Mouse (Mus musculus): ENCODE data around the gene Ptges. TPM values are rescaled to one million over a fixed set of nuclear protein-coding genes. Genes with fewer than 3 reads are reported as not detected.

Ptges gene
- polyA plus RNA-seq, 1 experiment, result 0.56 TPM

DNA sequence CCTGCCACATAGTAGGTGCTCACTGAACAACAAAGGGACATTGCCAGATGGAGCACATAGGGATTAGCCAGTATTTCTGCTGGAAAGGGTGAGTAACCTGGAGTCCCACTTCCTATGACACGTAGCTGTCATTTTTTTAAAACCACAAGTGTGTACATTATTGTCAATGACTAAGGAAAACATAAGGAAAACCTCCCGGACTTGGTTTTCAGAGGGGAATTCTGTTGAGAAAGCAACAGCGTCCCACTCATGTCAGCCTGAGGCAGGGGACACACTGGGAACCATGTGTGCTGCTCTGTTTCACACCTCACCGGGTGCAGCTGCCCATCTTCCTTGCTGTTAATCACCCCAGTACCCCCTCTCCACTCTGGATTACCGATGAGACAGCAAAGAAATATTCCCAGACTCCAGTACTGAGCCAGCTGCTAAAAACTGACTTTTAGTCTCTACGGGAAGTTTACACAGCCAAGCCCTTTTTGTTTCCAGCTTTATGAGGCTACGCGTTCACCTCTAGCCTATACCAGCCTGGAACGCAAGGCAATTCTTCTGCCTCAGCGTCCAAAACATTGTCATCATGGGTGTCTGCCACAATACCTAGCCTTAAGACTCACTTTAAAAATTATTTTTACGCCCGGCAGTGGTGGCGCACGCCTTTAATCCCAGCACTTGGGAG lies 30.1 kb downstream of the Ptges start:
- Histone ChIP-seq H3K36me3 (ENCODE audit: control insufficient read depth, insufficient read depth) (no peaks in the 10 kb centered on the region), H3ac (ENCODE audit: control insufficient read depth, insufficient read length) (no peak overlapping the region), H3K27me3 (ENCODE audit: control insufficient read depth, insufficient read depth, insufficient read length) (no peaks in the 10 kb centered on the region)

DNA sequence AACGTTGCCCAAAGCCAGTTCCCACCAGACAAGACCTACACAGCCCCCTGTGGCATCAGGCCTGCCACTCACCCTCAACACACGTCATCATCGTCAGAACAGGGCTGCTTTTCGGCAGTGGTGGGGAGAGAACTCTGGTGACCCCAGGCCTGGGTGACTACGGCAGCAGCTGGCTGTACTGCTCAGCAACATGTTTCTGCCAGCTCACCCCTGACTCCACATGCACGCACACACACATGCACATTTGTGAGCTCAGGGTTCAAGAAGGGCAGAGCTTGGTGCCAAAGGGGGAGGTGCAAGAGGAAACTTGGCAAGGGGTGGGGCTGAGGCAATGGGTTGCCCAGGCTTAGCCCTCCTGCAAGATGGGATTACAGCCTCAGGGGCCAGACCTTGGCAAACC lies 32.4 kb downstream of the Ptges start:
- H3K4me3 ChIP-seq, result no peak overlapping the region
- no peaks in the 10 kb centered on the region for H3K36me3 ChIP-seq (ENCODE audit: control insufficient read depth, insufficient read depth)
- no peak overlapping the region for H3ac ChIP-seq (ENCODE audit: control insufficient read depth, insufficient read length)
- H3K79me2 ChIP-seq (ENCODE audit: control insufficient read depth, insufficient read depth), result no peaks in the 10 kb centered on the region
- peak overlapping the region; percentile 8 for H3K4me2 ChIP-seq (ENCODE audit: low read depth)
- no peaks in the 10 kb centered on the region for H3K27me3 ChIP-seq (ENCODE audit: control insufficient read depth, insufficient read depth, insufficient read length)
- TF ChIP-seq USF1 (IDR thresholded peaks at IDR 0.05; ENCODE audit: low read depth), result no peak
- peak in 1 of 3 experiments; percentile 37 for TF ChIP-seq MYOD1 (IDR thresholded peaks at IDR 0.05; ENCODE audit: control insufficient read depth in 1 of 3, insufficient read length in 2 of 3, low read depth in 2 of 3)
- no peak for TF ChIP-seq E2F4 (IDR thresholded peaks at IDR 0.05; ENCODE audit: insufficient read depth)

More for the DNA sequence above, 30.1 kb downstream of the Ptges start:
- Histone ChIP-seq H3K4me2 (ENCODE audit: low read depth) (no peak overlapping the region), H3K79me2 (ENCODE audit: control insufficient read depth, insufficient read depth) (no peaks in the 10 kb centered on the region), H3K4me3 (no peak overlapping the region)
- no peak for TF ChIP-seq POLR2AphosphoS2 (IDR thresholded peaks at IDR 0.05; ENCODE audit: insufficient read length, low read depth)
- no peak for TF ChIP-seq POLR2A (IDR thresholded peaks at IDR 0.05; ENCODE audit: insufficient read length, low read depth)
- no peak for TF ChIP-seq MYOG (IDR thresholded peaks at IDR 0.05; ENCODE audit: control insufficient read depth in 1 of 3, insufficient read depth in 1 of 3, insufficient read length in 2 of 3, low read depth in 2 of 3)
- TF ChIP-seq CEBPB (IDR thresholded peaks at IDR 0.05; ENCODE audit: insufficient read depth, poor library complexity, severe bottlenecking), result no peak
- no peak for TF ChIP-seq USF1 (IDR thresholded peaks at IDR 0.05; ENCODE audit: low read depth)
- TF ChIP-seq E2F4 (IDR thresholded peaks at IDR 0.05; ENCODE audit: insufficient read depth), result no peak
- TF ChIP-seq REST (IDR thresholded peaks at IDR 0.05; ENCODE audit: insufficient read depth, insufficient read length), result no peak
- no peak for TF ChIP-seq SRF (IDR thresholded peaks at IDR 0.05; ENCODE audit: control insufficient read depth, insufficient read length, low read depth)
- TF ChIP-seq MYOD1 (IDR thresholded peaks at IDR 0.05; ENCODE audit: control insufficient read depth in 1 of 3, insufficient read length in 2 of 3, low read depth in 2 of 3), result no peak
- TF ChIP-seq TCF3 (IDR thresholded peaks at IDR 0.05; ENCODE audit: insufficient read length, low read depth), result no peak

- Histone ChIP-seq H3K4me3 (no peak overlapping the region), H3K4me2 (ENCODE audit: low read depth) (no peak overlapping the region), H3K36me3 (ENCODE audit: control insufficient read depth, insufficient read depth) (no peaks in the 10 kb centered on the region), H3K79me2 (ENCODE audit: control insufficient read depth, insufficient read depth) (no peaks in the 10 kb centered on the region), H3ac (ENCODE audit: control insufficient read depth, insufficient read length) (no peak overlapping the region), H3K27me3 (ENCODE audit: control insufficient read depth, insufficient read depth, insufficient read length) (no peaks in the 10 kb centered on the region)
- no peak for TF ChIP-seq MYOG (IDR thresholded peaks at IDR 0.05; ENCODE audit: control insufficient read depth in 1 of 3, insufficient read depth in 1 of 3, insufficient read length in 2 of 3, low read depth in 2 of 3)
- no peak for TF ChIP-seq USF1 (IDR thresholded peaks at IDR 0.05; ENCODE audit: low read depth)
- TF ChIP-seq SRF (IDR thresholded peaks at IDR 0.05; ENCODE audit: control insufficient read depth, insufficient read length, low read depth), result no peak
- no peak for TF ChIP-seq MAX (IDR thresholded peaks at IDR 0.05; ENCODE audit: low read depth)
- no peak for TF ChIP-seq POLR2AphosphoS2 (IDR thresholded peaks at IDR 0.05; ENCODE audit: insufficient read length, low read depth)
- TF ChIP-seq E2F4 (IDR thresholded peaks at IDR 0.05; ENCODE audit: insufficient read depth), result no peak
- no peak for TF ChIP-seq TCF3 (IDR thresholded peaks at IDR 0.05; ENCODE audit: insufficient read length, low read depth)
- TF ChIP-seq CEBPB (IDR thresholded peaks at IDR 0.05; ENCODE audit: insufficient read depth, poor library complexity, severe bottlenecking), result no peak
- no peak for TF ChIP-seq REST (IDR thresholded peaks at IDR 0.05; ENCODE audit: insufficient read depth, insufficient read length)
- TF ChIP-seq POLR2A (IDR thresholded peaks at IDR 0.05; ENCODE audit: insufficient read length, low read depth), result no peak
Observed at GRCm38 (mm10) chr2:30893946-30894345, 35.7 kb downstream of the Ptges start.

GRCm38 (mm10) chr2:30893399-30893798 lies 36.3 kb downstream of the Ptges start:
- no peak for TF ChIP-seq TCF3 (IDR thresholded peaks at IDR 0.05; ENCODE audit: insufficient read length, low read depth)
- no peak for TF ChIP-seq MYOD1 (IDR thresholded peaks at IDR 0.05; ENCODE audit: control insufficient read depth in 1 of 3, insufficient read length in 2 of 3, low read depth in 2 of 3)
- no peak for TF ChIP-seq POLR2A (IDR thresholded peaks at IDR 0.05; ENCODE audit: insufficient read length, low read depth)
- Histone ChIP-seq H3K4me2 (ENCODE audit: low read depth) (no peak overlapping the region), H3K4me3 (no peak overlapping the region), H3ac (ENCODE audit: control insufficient read depth, insufficient read length) (no peak overlapping the region), H3K36me3 (ENCODE audit: control insufficient read depth, insufficient read depth) (no peaks in the 10 kb centered on the region), H3K79me2 (ENCODE audit: control insufficient read depth, insufficient read depth) (no peaks in the 10 kb centered on the region), H3K27me3 (ENCODE audit: control insufficient read depth, insufficient read depth, insufficient read length) (no peaks in the 10 kb centered on the region)

DNA sequence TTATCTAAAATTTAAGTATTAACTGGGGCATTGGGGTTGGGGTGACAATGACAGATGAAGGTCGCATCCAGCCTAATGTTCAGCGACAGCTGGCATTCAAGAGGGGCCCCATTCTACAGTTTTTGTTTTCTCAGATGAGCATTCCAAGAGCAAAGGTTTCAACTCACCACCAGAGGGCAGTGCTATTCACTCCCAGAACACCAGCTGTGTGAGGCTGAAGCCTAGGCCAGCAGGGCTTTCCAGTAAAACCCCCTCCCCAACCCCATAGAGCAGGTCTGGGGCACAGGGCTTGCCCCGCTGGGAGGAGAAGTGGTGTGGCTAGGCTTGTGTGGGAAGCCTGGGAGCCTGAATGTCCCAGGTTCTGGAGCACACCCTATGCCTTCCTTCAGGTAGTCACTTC lies 38.7 kb downstream of the Ptges start:
- no peak overlapping the region for H3K4me2 ChIP-seq (ENCODE audit: low read depth)
- H3ac ChIP-seq (ENCODE audit: control insufficient read depth, insufficient read length), result no peak overlapping the region
- no peak overlapping the region for H3K4me3 ChIP-seq

More for the DNA sequence above, 38.7 kb downstream of the Ptges start:
- Histone ChIP-seq H3K27me3 (ENCODE audit: control insufficient read depth, insufficient read depth, insufficient read length) (no peaks in the 10 kb centered on the region), H3K36me3 (ENCODE audit: control insufficient read depth, insufficient read depth) (no peaks in the 10 kb centered on the region), H3K79me2 (ENCODE audit: control insufficient read depth, insufficient read depth) (no peaks in the 10 kb centered on the region)
- TF ChIP-seq USF1 (IDR thresholded peaks at IDR 0.05; ENCODE audit: low read depth) (no peak), MYOD1 (IDR thresholded peaks at IDR 0.05; ENCODE audit: control insufficient read depth in 1 of 3, insufficient read length in 2 of 3, low read depth in 2 of 3) (peak in 1 of 3 experiments; percentile 26), REST (IDR thresholded peaks at IDR 0.05; ENCODE audit: insufficient read depth, insufficient read length) (no peak), MYOG (IDR thresholded peaks at IDR 0.05; ENCODE audit: control insufficient read depth in 1 of 3, insufficient read depth in 1 of 3, insufficient read length in 2 of 3, low read depth in 2 of 3) (peak in 1 of 3 experiments; percentile 29)
